Mouse (Mus musculus): ENCODE measurements around the gene Gab2.

Gab2 gene

DNA sequence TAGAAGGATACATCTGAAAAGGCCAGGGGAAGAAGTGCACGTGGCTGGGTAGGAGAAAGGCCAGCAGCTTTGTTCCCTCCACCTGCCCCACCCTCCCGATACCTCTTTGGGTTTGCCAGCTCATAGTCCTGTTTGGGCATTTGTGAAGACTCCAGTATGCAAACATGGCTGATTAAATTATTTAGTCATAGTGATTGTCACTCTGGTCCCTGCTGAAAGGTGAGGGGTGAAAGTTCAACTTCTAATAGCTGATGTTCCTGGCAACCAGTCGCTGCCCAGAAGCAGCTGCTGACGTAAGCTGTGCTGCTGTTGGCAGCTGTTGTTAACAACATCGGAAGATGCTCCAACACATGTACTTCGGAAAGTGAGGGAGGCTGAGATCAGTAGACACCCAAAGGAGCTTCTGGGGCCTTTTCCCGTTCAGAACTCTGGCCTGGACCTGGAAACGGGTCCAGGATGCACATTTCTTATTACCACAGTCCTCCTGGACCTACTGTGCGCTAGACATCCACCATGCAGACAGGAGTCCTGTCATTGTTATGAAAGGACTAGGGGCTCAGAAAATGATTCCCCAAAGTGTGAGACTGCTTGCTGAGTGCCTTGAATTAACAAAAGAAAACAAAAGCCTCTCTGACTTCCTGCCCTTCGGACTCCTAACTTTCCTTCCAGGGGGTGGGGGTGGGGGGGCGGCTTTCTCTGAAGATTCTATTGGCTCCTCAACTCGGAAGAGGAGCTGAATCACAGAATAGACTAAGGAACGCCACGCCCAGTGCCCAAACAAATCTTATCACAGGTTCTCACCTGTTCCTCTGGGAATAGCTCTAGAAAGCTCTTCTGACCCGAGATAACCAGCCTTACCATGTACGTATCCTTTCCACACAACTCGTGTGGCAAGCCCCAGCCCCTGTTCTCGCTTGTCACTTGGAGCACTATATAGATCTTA, 259.8 kb downstream of the Gab2 start:
- no peak for DNase-seq (ENCODE audit: extremely low read depth, insufficient read length, low spot score)

- no peak for DNase-seq (ENCODE audit: extremely low read depth, insufficient read length, low spot score)
Measured at GRCm38 (mm10) chr7:97342961-97343360, 261.6 kb downstream of the Gab2 start.

DNA sequence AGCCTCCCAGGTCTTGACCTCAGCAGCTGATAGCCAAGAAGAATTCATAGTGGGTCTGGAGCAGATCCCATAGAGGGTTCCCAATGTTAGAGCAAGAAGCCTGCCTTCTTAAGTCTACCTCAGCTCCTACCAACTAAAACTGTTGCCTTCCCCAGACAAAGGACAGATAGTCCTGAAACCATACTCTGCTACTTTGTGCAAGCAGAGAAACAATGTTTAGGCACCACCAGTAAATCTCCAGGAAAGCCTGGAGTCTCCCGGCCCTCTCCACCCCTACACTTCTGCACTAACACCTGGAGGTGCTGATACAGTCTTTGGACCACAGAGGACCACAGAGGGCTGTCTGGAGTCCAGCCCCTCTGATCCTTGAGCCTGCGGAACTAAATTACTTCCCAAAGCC, 263.3 kb downstream of the Gab2 start:
- no peak for DNase-seq (ENCODE audit: extremely low read depth, insufficient read length, low spot score)

- no peak for DNase-seq (ENCODE audit: extremely low read depth, insufficient read length, low spot score)
Measured at GRCm38 (mm10) chr7:97345229-97345871, 264.0 kb downstream of the Gab2 start.

- no peak for DNase-seq (ENCODE audit: extremely low read depth, insufficient read length, low spot score)
Measured at GRCm38 (mm10) chr7:97346111-97346821, 264.9 kb downstream of the Gab2 start.

GRCm38 (mm10) chr7:97346822-97347166, 265.4 kb downstream of the Gab2 start:
- DNase-seq (ENCODE audit: extremely low read depth, insufficient read length, low spot score), result no peak

- DNase-seq (ENCODE audit: extremely low read depth, insufficient read length, low spot score), result no peak
Measured at GRCm38 (mm10) chr7:97347464-97347863, 266.1 kb downstream of the Gab2 start.

DNA sequence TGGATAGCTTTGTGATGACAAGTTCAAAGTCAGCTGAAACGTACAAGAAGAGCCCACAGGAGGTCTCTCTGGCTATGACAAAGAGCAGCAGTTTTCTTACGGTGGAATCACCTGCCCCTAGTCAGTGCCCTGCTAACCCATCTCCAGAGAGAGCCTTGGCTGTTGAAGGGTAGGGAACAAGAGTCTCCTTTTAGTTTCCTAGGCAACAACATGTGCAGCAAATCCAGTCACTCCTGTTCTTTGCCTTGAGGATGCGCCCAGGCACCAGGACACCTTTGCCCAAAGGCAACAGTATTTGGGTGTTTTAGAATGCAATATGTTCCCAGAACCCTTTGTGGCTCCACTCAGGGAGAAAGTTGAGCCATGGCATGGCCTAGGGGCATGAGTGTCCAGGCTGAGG, 266.9 kb downstream of the Gab2 start:
- no peak for DNase-seq (ENCODE audit: extremely low read depth, insufficient read length, low spot score)

GRCm38 (mm10) chr7:97348836-97349235, 267.4 kb downstream of the Gab2 start:
- no peak for DNase-seq (ENCODE audit: extremely low read depth, insufficient read length, low spot score)

- no peak for DNase-seq (ENCODE audit: extremely low read depth, insufficient read length, low spot score)
Measured at GRCm38 (mm10) chr7:97349438-97349837, 268.1 kb downstream of the Gab2 start.

DNA sequence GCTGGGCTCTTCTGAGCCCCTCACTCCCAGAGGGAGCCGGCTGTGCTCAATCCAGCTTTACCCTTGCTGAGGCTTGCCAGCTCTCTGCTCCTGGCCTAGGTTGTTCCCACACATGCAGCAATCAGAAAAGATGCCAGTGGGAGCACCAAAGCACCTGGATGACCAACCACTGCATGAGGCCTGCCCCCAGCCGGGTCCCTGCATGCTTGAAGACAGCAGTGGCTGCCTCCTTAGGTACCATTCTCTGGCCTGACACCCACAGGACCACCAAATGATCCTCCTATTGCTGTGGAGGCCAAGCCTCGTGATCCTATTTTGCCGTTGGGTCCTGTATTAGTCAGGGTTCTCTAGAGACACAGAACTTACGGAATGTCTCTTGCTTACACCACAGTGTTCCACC, 269.5 kb downstream of the Gab2 start:
- no peak for DNase-seq (ENCODE audit: extremely low read depth, insufficient read length, low spot score)

GRCm38 (mm10) chr7:97351792-97352513, 270.6 kb downstream of the Gab2 start:
- no peak for DNase-seq (ENCODE audit: extremely low read depth, insufficient read length, low spot score)

GRCm38 (mm10) chr7:97353356-97353755, 272.0 kb downstream of the Gab2 start:
- DNase-seq (ENCODE audit: extremely low read depth, insufficient read length, low spot score), result no peak

GRCm38 (mm10) chr7:97355068-97355841, 273.9 kb downstream of the Gab2 start:
- peak; percentile 38 for DNase-seq (ENCODE audit: extremely low read depth, insufficient read length, low spot score)

DNA sequence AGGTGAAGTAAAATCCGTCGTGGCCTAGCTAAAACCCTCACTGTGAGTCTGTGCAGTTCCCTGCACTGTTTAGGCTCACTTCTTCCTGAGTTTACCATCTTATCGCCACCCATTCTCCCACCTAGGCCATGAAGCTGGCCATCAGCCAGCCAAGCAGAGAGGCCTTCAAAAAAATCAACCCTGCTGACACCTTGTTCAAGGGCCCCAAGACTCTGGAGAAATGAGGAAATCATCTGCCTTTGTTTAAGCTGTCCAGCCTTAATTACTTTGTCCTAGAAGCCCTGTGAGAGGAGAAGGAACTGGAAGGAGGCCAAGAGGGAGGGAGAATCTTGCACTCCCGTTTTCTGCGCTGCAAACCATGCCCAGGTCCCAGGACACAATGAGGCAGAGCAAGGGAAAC, 274.9 kb downstream of the Gab2 start:
- no peak for DNase-seq (ENCODE audit: extremely low read depth, insufficient read length, low spot score)

- DNase-seq (ENCODE audit: extremely low read depth, insufficient read length, low spot score), result no peak
Measured at GRCm38 (mm10) chr7:97356875-97357276, 275.5 kb downstream of the Gab2 start.

DNA sequence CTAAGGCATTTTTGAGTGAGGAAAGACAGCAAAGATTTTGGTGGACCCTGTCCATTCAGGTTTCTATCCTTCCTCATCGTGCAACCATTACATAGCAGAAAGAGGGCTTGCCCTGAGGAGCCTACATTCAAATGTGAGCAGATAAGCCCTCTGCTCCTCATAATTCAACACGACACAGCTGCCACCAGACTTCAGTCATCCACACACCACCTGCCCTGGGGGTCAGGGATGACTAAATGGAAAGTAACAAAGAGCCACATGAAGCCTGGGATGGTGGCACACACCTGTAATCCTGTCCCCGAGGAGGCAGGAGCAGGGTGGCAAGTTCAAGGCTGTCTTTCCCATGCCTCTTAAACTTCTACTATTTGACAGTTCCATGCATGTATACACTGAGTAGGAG, 276.5 kb downstream of the Gab2 start:
- DNase-seq (ENCODE audit: extremely low read depth, insufficient read length, low spot score), result no peak

DNA sequence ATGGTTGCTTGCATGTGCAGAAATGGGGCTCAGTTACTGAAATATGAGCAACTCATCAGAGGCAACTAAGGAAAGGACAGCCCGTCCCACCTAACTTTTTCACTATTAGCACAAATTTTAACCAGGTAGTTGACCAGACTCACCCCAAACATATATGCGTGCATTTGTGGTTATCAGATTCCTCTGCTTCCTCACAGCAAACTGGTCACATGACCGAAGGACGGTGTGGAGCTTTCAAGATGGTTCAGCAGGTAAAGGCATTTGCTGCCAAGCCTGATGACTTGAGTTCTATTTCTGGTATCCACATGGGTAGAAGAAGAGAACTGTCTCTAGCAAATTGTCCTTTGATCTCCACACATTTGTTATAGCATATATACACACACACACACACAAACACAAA, 277.0 kb downstream of the Gab2 start:
- no peak for DNase-seq (ENCODE audit: extremely low read depth, insufficient read length, low spot score)

Measured in 3134 (cell line).